Mouse (Mus musculus) thymus, adult 2 months (tissue): Measurements from ENCODE around the gene Slc27a1. TPM values are rescaled to one million over a fixed set of nuclear protein-coding genes. Genes with fewer than 3 reads are reported as not detected.

Source experiments
- DNase-seq: peaks from one replicate; pipeline ENCODE4 v3.0.0; 2021
- H3K27ac ChIP-seq: fragments of 200-500 bp; 2 replicates; pipeline ENCODE4 v1.5.1; 2012; ENCODE audit warnings: low read length, control low read depth; ENCODE audit not compliant: control insufficient read depth, insufficient read depth
- H3K27me3 ChIP-seq: fragments of 200-500 bp; 2 replicates; pipeline ENCODE4 v1.6.1; 2012; ENCODE audit warnings: mild to moderate bottlenecking, low read length, moderate library complexity, mixed read lengths; ENCODE audit not compliant: control insufficient read depth, insufficient read depth
- H3K36me3 ChIP-seq: fragments of 200-500 bp; 2 replicates; pipeline ENCODE4 v1.6.1; 2012; ENCODE audit warnings: mild to moderate bottlenecking, low read length, moderate library complexity; ENCODE audit not compliant: control insufficient read depth, insufficient read depth
- H3K4me1 ChIP-seq: fragments of 200-500 bp; replicated peaks from 2 replicates; pipeline ENCODE4 v1.6.1; 2012; ENCODE audit warnings: low read length; ENCODE audit not compliant: control insufficient read depth, insufficient read depth
- H3K4me3 ChIP-seq: fragments of 200-500 bp; 2 replicates; pipeline ENCODE4 v1.5.1; 2012; ENCODE audit warnings: mild to moderate bottlenecking, low read length, control low read depth, moderate library complexity; ENCODE audit not compliant: control insufficient read depth, insufficient read depth
- CTCF ChIP-seq: fragments of 200-500 bp; IDR thresholded peaks from 2 replicates; pipeline ENCODE4 v1.5.1; 2012; ENCODE audit warnings: mild to moderate bottlenecking, control low read depth, low read length, moderate library complexity, borderline replicate concordance; ENCODE audit not compliant: control insufficient read depth, poor library complexity, insufficient read depth; ENCODE audit errors: extremely low read depth
- POLR2A ChIP-seq: fragments of 200-500 bp; IDR thresholded peaks from 2 replicates; pipeline ENCODE4 v1.6.1; 2012; ENCODE audit warnings: mild to moderate bottlenecking, low read length, control low read depth, moderate library complexity; ENCODE audit not compliant: control insufficient read depth, poor library complexity, insufficient read depth; ENCODE audit errors: extremely low read depth
- WGBS: fragments of 180-500 bp; shearing (Covaris S2); methylation state at CpG from one replicate; pipeline ENCODE4 v1.1.7; 2018; 5-methylcytosine and 5-hydroxymethylcytosine counted together
- polyA plus RNA-seq: library from polyadenylated mRNA; depleted of rRNA; stranded (reverse); fragments of >200 nt; gene quantifications from 2 replicates; pipeline ENCODE4 v1.2.3, GENCODE M21; 2012; rRNA removed

Slc27a1 gene
- polyA plus RNA-seq, 1 experiment, result 176 TPM

DNA sequence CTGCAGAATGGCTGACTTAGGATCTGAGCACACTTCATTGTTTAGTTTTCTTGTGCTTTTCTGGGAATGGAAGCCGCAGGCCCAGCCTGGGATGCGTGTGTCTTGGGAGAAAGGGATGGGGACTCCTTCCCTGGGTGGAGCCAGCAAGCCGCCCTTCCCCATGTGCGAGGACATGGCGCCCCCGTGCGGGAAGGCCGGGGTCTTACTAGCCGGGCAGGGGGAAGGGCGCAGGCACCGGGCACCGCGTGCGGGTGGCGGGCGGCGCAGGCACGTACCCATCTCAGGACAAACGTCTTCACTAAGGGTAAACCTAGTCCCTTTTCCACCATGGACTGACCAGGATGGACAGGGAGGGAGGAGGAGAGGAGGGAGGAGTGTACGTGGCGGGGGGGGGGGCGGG lies 64.5 kb downstream of the Slc27a1 start:
- TF ChIP-seq CTCF, result peak; percentile 90
- no peak for TF ChIP-seq POLR2A
- no peak overlapping the region for H3K27ac ChIP-seq
- WGBS, result 2% methylated on average over 19 of the region's 22 CpGs
- no peaks in the 10 kb centered on the region for H3K27me3 ChIP-seq
- H3K36me3 ChIP-seq, result no peaks in the 10 kb centered on the region
- peak overlapping the region; percentile 14 for H3K4me3 ChIP-seq
- H3K4me1 ChIP-seq, result peaks cover 29% of the 10 kb centered on the region
- DNase-seq, result peak; percentile 87

DNA sequence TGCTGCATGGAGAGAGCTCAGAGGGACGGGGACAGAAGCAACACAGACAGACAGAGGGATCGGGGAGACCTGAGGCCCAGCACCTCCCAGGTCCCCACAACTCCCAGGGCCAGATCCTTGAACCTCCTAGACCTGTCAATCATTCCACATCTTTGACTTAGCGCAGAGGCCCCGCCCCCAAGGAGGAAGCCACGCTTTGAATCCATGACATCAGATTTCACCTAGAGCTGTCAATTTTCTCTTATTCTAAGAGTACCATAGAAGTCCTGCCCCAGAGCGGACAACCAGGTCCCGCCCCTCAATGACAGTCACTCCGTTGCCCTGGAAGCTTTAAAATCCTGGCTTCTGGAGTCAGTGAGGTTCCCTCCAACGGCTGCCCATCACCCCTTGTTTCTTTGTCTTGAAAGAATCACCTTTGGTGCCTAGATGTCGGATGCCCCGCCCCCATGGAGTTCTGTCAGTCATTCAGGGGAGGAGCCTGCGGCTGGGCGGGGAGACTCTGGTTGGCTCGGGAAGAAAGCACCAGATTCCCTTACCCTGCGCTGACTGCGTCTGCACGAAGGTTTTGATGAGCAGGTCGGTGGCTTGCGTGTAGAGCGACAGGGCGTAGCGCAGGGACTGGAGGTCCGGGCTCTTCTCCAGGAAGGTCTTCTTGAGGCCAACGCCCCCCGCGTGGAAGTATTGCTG lies 65.4 kb downstream of the Slc27a1 start:
- peak; percentile 80 for DNase-seq
- H3K27me3 ChIP-seq, result no peaks in the 10 kb centered on the region
- H3K4me1 ChIP-seq, result peaks cover 22% of the 10 kb centered on the region
- no peak overlapping the region for H3K4me3 ChIP-seq
- no peak overlapping the region for H3K27ac ChIP-seq
- 5% methylated on average over 26 of the region's 26 CpGs for WGBS
- TF ChIP-seq CTCF, result peak; percentile 27; the same call in 1 of the 2 replicates
- no peak for TF ChIP-seq POLR2A
- no peaks in the 10 kb centered on the region for H3K36me3 ChIP-seq

Other genes with a start within 250 kb of the Slc27a1 start
- 133 and 156 TPM in 2 replicates for gene Use1, start 202.0 kb upstream of the Slc27a1 start, polyA plus RNA-seq
- gene Ocel1, start 197.6 kb upstream of the Slc27a1 start, polyA plus RNA-seq, result 34.9 and 36.1 TPM in 2 replicates
- gene Nr2f6, start 186.9 kb upstream of the Slc27a1 start, polyA plus RNA-seq, result 71.2 and 71.5 TPM in 2 replicates
- gene Ushbp1, start 173.1 kb upstream of the Slc27a1 start, polyA plus RNA-seq, result 9.9 and 13.6 TPM in 2 replicates
- gene Babam1, start 172.0 kb upstream of the Slc27a1 start, polyA plus RNA-seq, result 219 and 225 TPM in 2 replicates
- gene Ankle1, start 162.9 kb upstream of the Slc27a1 start, polyA plus RNA-seq, result 60.0 and 72.6 TPM in 2 replicates
- gene Abhd8, start 105.2 kb upstream of the Slc27a1 start, polyA plus RNA-seq, result 282 and 336 TPM in 2 replicates
- 119 and 125 TPM in 2 replicates for gene Mrpl34, start 103.9 kb upstream of the Slc27a1 start, polyA plus RNA-seq
- gene Dda1, start 99.7 kb upstream of the Slc27a1 start, polyA plus RNA-seq, result 201 and 216 TPM in 2 replicates
- 34.8 and 40.7 TPM in 2 replicates for gene Ano8, start 82.9 kb upstream of the Slc27a1 start, polyA plus RNA-seq
- 56.8 and 58.7 TPM in 2 replicates for gene Gtpbp3, start 80.8 kb upstream of the Slc27a1 start, polyA plus RNA-seq
- 59.2 and 62.6 TPM in 2 replicates for gene Plvap, start 57.1 kb upstream of the Slc27a1 start, polyA plus RNA-seq
- 0.09 and 0.11 TPM in 2 replicates for gene Ccdc194, start 43.2 kb upstream of the Slc27a1 start, polyA plus RNA-seq
- gene Bst2, start 31.4 kb upstream of the Slc27a1 start, polyA plus RNA-seq, result 457 and 474 TPM in 2 replicates
- 166 and 182 TPM in 2 replicates for gene Mvb12a, start 26.0 kb upstream of the Slc27a1 start, polyA plus RNA-seq
- 15.5 and 17.2 TPM in 2 replicates for gene Tmem221, start 10.0 kb upstream of the Slc27a1 start, polyA plus RNA-seq
- gene Nxnl1, start 2.3 kb upstream of the Slc27a1 start, polyA plus RNA-seq, result 0.05 and 0.06 TPM in 2 replicates
- gene Pgls, start 23.3 kb downstream of the Slc27a1 start, polyA plus RNA-seq, result 280 and 369 TPM in 2 replicates
- gene Fam129c, start 28.8 kb downstream of the Slc27a1 start, polyA plus RNA-seq, result 23.9 and 28.4 TPM in 2 replicates
- gene Colgalt1, start 42.1 kb downstream of the Slc27a1 start, polyA plus RNA-seq, result 134 and 158 TPM in 2 replicates
- 1.6 and 2.0 TPM in 2 replicates for gene Unc13a, start 102.9 kb downstream of the Slc27a1 start, polyA plus RNA-seq
- gene Jak3, start 107.4 kb downstream of the Slc27a1 start, polyA plus RNA-seq, result 68.0 and 77.5 TPM in 2 replicates
- 42.6 and 56.8 TPM in 2 replicates for gene Insl3, start 120.3 kb downstream of the Slc27a1 start, polyA plus RNA-seq
- gene B3gnt3, start 132.9 kb downstream of the Slc27a1 start, polyA plus RNA-seq, result 6.3 and 6.9 TPM in 2 replicates
- 767 and 809 TPM in 2 replicates for gene Fcho1, start 156.8 kb downstream of the Slc27a1 start, polyA plus RNA-seq